Mouse (Mus musculus) heart, postnatal 14 days (tissue): ENCODE data around the gene BC048671. TPM values are rescaled to one million over a fixed set of nuclear protein-coding genes. Genes with fewer than 3 reads are reported as not detected.

Experiments used
- DNase-seq, 2 experiments: peaks; one replicate each; pipeline ENCODE4 v3.0.0; 2021 to 2022
- intact Hi-C: fragments of 180-260 bp; cut with DNase I; formaldehyde crosslinking; loops from one replicate; pipeline ENCODE4 v1.15.1; 2025
- total RNA-seq, 2 experiments: library from RNA; stranded (reverse); gene quantifications; 2 replicates each; pipeline ENCODE4 v1.2.3; 2021

BC048671 gene
- total RNA-seq, 2 experiments from 2014 or later: not detected

DNA sequence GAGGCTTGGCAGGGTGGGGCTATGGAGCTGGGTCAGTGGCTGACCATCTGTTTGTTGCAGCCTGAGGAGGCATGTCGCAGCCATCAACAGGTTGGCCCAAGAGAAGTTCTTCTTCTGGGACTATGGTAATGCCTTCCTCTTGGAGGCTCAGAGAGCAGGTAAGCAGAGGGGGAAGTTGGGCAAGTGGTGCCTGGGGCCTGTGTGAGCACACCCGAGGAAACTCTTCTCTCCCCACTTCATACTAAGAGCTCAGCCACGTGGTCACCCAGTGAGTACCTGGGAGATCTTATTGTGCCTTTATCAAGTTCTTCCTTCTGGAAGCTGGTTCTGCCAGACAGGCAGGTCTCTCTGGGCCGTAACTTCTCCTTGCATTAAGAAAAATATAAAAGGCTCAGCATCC, 46.2 kb downstream of the BC048671 start:
- no peak for DNase-seq
- intact Hi-C loops: no loop called here

DNA sequence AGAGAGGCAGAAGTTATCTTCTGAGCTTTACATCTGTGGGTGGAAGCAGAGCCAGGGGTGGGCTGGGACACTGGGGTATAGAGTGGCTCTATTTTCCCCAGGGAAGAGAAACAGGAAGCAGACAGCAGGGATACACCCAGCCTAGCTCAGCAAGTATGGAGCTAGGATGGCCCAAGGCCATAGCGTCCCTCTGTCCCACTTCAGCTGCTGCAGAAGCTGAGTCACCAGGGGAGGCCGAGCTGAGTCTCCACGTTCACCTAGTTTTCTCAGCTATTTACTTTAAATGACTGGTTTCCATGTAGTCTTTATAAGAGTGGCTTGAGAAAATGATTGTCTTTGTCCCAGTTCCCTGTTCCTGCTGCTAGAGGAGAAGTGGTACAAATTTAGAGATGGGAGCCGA, 47.5 kb downstream of the BC048671 start:
- DNase-seq: no peak
- intact Hi-C loops: no loop called here

DNA sequence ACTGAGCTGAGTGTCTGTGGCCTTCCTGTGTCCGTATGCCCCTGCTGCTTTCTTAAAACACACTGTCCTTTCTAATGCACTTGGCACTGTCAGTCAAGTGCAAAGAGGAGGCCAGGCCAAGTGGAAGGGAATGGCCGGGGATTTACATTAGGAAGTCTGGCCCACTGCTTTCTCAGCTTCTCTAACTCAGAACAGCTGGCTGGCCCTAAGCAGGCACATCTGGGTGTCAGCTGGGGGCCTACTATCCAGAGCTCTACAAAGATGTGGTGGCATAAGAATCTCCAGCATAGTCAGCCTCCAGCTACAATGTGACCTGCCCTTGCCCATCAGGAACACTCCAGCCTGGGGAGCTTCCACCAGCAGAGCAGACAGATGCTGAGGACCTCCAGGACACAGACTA, 49.0 kb downstream of the BC048671 start:
- no peak for DNase-seq
- intact Hi-C loops: no loop called here

Other genes starting within 250 kb of the BC048671 start
- not detected for gene Vmn1r49, start 222.7 kb upstream of the BC048671 start, total RNA-seq
- gene Vmn1r50, start 199.8 kb upstream of the BC048671 start, total RNA-seq: not detected
- not detected for gene Vmn1r51, start 178.6 kb upstream of the BC048671 start, total RNA-seq
- gene Vmn1r52, start 126.4 kb upstream of the BC048671 start, total RNA-seq: not detected
- not detected for gene V1ra8, start 98.4 kb upstream of the BC048671 start, total RNA-seq
- gene Vmn1r53, start 76.8 kb upstream of the BC048671 start, total RNA-seq: not detected
- not detected for gene Vmn1r54, start 54.9 kb upstream of the BC048671 start, total RNA-seq
- under 1 TPM in 1 of 2 experiments, not detected in 1; 0.12 TPM for gene Chst13, start 24.0 kb downstream of the BC048671 start, total RNA-seq
- not detected for gene Uroc1, start 32.1 kb downstream of the BC048671 start, total RNA-seq
- gene Zxdc, start 68.3 kb downstream of the BC048671 start, total RNA-seq: 10 to 100 TPM; 15.8 to 16.3 TPM
- under 1 TPM in 1 of 2 experiments, not detected in 1; 0.14 TPM for gene Cfap100, start 127.6 kb downstream of the BC048671 start, total RNA-seq
- gene Klf15, start 161.4 kb downstream of the BC048671 start, total RNA-seq: 10 to 100 TPM; 43.5 to 44.3 TPM
- gene Aldh1l1, start 185.2 kb downstream of the BC048671 start, total RNA-seq: 1 to 10 TPM in 1 of 2 experiments, under 1 TPM in 1; 0.90 to 2.7 TPM